Mouse (Mus musculus) olfactory bulb, adult 2 months (tissue): ENCODE results near the gene Hist1h3f.

Experiments used
- CTCF ChIP-seq: fragments of 200-500 bp; IDR thresholded peaks from 2 replicates; pipeline ENCODE4 v1.5.1; 2012; ENCODE audit warnings: low read depth, mild to moderate bottlenecking, low read length, moderate library complexity; ENCODE audit not compliant: insufficient read depth
- POLR2A ChIP-seq: fragments of 200-500 bp; IDR thresholded peaks from 2 replicates; pipeline ENCODE4 v1.6.1; 2012; ENCODE audit warnings: mild to moderate bottlenecking, low read depth, low read length, moderate library complexity; ENCODE audit not compliant: insufficient read depth

DNA sequence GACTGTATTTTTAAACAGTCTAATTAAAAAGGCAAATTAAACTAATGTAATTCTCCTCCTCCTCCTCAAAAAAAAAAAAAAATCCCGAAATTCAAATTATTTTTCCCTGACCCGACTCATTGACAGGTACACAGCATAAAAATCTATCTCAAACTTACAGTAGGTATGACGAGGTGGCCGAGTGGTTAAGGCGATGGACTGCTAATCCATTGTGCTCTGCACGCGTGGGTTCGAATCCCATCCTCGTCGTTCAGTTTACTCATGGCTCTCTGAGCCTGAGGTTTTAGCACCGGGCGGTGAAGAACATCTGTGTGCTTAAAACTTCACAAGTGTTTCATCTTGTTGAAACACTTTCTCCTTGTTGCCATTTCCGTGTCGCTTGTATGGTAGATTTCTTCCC lies 22.1 kb upstream of the Hist1h3f start:
- no peak for TF ChIP-seq CTCF
- TF ChIP-seq POLR2A = no peak
